Mouse (Mus musculus): ENCODE data around the gene Zcchc7. TPM values are rescaled to one million over a fixed set of nuclear protein-coding genes. Genes with fewer than 3 reads are reported as not detected.

The Zcchc7 gene
- polyA plus RNA-seq, 1 experiment from 2014 or later: 58.9 TPM

DNA sequence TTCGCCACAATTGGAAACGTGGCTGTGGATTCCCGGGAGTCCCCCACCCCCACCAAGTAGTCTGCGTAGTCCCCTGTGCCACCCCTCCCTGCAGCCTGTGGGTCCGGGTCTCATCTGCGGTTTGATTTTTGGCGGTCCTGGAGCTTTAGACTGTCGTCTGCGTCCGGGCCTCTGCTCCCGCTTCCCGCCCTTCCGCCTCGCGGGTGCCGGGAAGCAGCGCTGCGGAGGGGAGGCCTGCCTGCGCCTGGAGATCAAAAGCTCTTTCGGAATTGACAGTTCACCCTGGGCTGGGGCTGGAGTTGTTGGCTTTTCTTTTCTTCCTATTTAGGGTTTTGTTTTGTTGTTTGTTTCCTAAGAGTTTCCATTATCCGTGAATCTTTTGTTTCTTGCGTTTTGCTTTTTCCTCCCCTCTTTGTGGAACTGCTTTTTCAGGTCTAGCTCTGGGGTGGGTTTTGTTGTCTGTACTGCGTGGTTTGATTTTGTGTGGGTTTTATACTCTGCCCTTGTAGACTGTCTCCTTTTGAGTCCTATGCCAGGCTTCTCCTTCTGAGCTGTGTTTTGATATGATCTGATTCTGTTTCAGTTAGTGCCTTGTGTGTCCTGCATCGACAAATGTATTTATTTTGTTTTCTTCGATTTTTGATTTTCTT lies 43.5 kb upstream of the Zcchc7 start:
- no peak overlapping the region for H3K4me2 ChIP-seq (replicated peaks; ENCODE audit: low read depth, low read length)
- no peak overlapping the region for H3K4me3 ChIP-seq (ENCODE audit: low read depth, low read length)
- H3K27ac ChIP-seq (ENCODE audit: low read length): no peak overlapping the region
- H3K9me3 ChIP-seq (ENCODE audit: control insufficient read depth, low read depth, low read length): no peaks in the 10 kb centered on the region
- peaks cover 73% of the 10 kb centered on the region for H3K27me3 ChIP-seq (ENCODE audit: control insufficient read depth, insufficient read depth, low read length)
- no peaks in the 10 kb centered on the region for H3K4me1 ChIP-seq (ENCODE audit: control insufficient read depth, insufficient read depth, low read length)
- no peak for ATAC-seq (ENCODE audit: insufficient number of reproducible peaks, insufficient read depth, low FRiP score, low read depth)
- H3K9ac ChIP-seq (replicated peaks; ENCODE audit: low read depth, low read length): no peak overlapping the region
- WGBS: 1% methylated on average over 25 of the region's 25 CpGs
- H3K36me3 ChIP-seq (ENCODE audit: control insufficient read depth, insufficient read depth, low read length): no peaks in the 10 kb centered on the region

GRCm38 (mm10) chr4:44712786-44713553 lies 42.7 kb upstream of the Zcchc7 start:
- Histone ChIP-seq H3K9me3 (ENCODE audit: control insufficient read depth, low read depth, low read length) (no peaks in the 10 kb centered on the region), H3K27me3 (ENCODE audit: control insufficient read depth, insufficient read depth, low read length) (peaks cover 76% of the 10 kb centered on the region), H3K4me3 (ENCODE audit: low read depth, low read length) (no peak overlapping the region), H3K4me2 (replicated peaks; ENCODE audit: low read depth, low read length) (no peak overlapping the region), H3K9ac (replicated peaks; ENCODE audit: low read depth, low read length) (no peak overlapping the region), H3K36me3 (ENCODE audit: control insufficient read depth, insufficient read depth, low read length) (no peaks in the 10 kb centered on the region), H3K4me1 (ENCODE audit: control insufficient read depth, insufficient read depth, low read length) (no peaks in the 10 kb centered on the region), H3K27ac (ENCODE audit: low read length) (no peak overlapping the region)
- no peak for ATAC-seq (ENCODE audit: insufficient number of reproducible peaks, insufficient read depth, low FRiP score, low read depth)
- 2% methylated on average over 50 of the region's 50 CpGs for whole genome bisulfite sequencing

DNA sequence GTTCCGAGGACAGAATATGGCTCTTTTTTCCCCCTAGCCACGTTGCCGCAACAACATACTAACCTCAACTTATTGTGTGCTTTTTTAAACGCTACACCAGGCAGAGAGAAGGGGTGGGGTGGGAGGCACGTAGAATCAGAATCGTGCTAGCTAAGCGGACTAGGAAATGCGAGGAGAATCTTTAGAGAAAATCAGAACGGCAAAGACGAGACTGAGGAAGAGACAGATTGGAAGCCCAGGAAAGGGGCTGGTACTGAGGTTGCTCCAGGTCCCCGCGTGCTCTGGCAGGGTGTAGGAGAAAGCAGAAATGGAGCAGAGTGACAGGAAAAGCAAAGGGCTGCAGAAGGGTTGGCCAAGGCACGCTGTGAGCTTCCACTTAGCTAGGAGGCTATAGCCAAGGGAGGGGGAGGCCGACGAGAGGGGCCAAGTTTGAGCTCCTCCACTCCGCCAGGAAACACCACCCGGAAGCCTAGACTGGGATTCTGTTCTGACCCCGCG lies 42.1 kb upstream of the Zcchc7 start:
- no peak for ATAC-seq (ENCODE audit: insufficient number of reproducible peaks, insufficient read depth, low FRiP score, low read depth)
- Histone ChIP-seq H3K36me3 (ENCODE audit: control insufficient read depth, insufficient read depth, low read length) (no peaks in the 10 kb centered on the region), H3K27me3 (ENCODE audit: control insufficient read depth, insufficient read depth, low read length) (peaks cover 74% of the 10 kb centered on the region), H3K4me1 (ENCODE audit: control insufficient read depth, insufficient read depth, low read length) (no peaks in the 10 kb centered on the region), H3K4me2 (replicated peaks; ENCODE audit: low read depth, low read length) (no peak overlapping the region), H3K9me3 (ENCODE audit: control insufficient read depth, low read depth, low read length) (no peaks in the 10 kb centered on the region), H3K27ac (ENCODE audit: low read length) (no peak overlapping the region), H3K4me3 (ENCODE audit: low read depth, low read length) (no peak overlapping the region), H3K9ac (replicated peaks; ENCODE audit: low read depth, low read length) (no peak overlapping the region)
- 2% methylated on average over 19 of the region's 19 CpGs for WGBS

DNA sequence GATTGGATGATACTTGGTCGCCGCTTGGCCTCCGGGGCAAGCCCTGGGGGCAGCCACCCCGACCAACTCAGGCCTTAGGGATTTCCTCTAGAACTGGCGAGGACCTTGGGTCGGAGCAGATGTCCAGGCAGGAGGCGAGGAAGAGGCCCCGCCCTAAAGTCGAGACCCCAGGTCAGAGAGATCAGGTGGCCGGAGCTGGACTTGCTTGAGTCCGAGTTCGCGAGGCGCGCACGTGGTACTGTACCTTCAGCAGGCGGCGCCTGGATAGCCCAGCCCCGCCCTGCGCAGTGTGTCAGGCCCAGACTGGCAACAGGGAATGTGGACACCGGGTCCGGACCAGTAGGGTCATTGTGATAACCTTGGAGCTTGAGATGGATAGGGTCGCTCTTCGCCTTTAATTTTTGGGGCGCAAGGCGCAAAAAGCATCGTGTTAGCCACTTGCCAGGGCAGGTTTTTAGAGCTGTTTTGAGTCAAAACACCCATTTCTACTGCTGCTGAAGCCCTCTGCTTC lies 41.5 kb upstream of the Zcchc7 start:
- Histone ChIP-seq H3K27me3 (ENCODE audit: control insufficient read depth, insufficient read depth, low read length) (peaks cover 69% of the 10 kb centered on the region), H3K4me2 (replicated peaks; ENCODE audit: low read depth, low read length) (no peak overlapping the region), H3K4me1 (ENCODE audit: control insufficient read depth, insufficient read depth, low read length) (no peaks in the 10 kb centered on the region), H3K9ac (replicated peaks; ENCODE audit: low read depth, low read length) (no peak overlapping the region), H3K27ac (ENCODE audit: low read length) (no peak overlapping the region), H3K4me3 (ENCODE audit: low read depth, low read length) (no peak overlapping the region), H3K9me3 (ENCODE audit: control insufficient read depth, low read depth, low read length) (no peaks in the 10 kb centered on the region), H3K36me3 (ENCODE audit: control insufficient read depth, insufficient read depth, low read length) (no peaks in the 10 kb centered on the region)
- no peak for ATAC-seq (ENCODE audit: insufficient number of reproducible peaks, insufficient read depth, low FRiP score, low read depth)
- 2% methylated on average over 27 of the region's 27 CpGs for WGBS

- Histone ChIP-seq H3K9me3 (ENCODE audit: control insufficient read depth, low read depth, low read length) (no peaks in the 10 kb centered on the region), H3K27me3 (ENCODE audit: control insufficient read depth, insufficient read depth, low read length) (peaks cover 55% of the 10 kb centered on the region), H3K4me2 (replicated peaks; ENCODE audit: low read depth, low read length) (no peak overlapping the region), H3K9ac (replicated peaks; ENCODE audit: low read depth, low read length) (no peak overlapping the region), H3K4me1 (ENCODE audit: control insufficient read depth, insufficient read depth, low read length) (no peaks in the 10 kb centered on the region), H3K36me3 (ENCODE audit: control insufficient read depth, insufficient read depth, low read length) (no peaks in the 10 kb centered on the region), H3K27ac (ENCODE audit: low read length) (no peak overlapping the region), H3K4me3 (ENCODE audit: low read depth, low read length) (no peak overlapping the region)
- 7% methylated on average over 3 of the region's 3 CpGs for WGBS
- ATAC-seq (ENCODE audit: insufficient number of reproducible peaks, insufficient read depth, low FRiP score, low read depth): no peak
Observed at GRCm38 (mm10) chr4:44715621-44716160, 40.0 kb upstream of the Zcchc7 start.

GRCm38 (mm10) chr4:44716391-44716790 lies 39.3 kb upstream of the Zcchc7 start:
- no peak overlapping the region for H3K9ac ChIP-seq (replicated peaks; ENCODE audit: low read depth, low read length)
- H3K4me2 ChIP-seq (replicated peaks; ENCODE audit: low read depth, low read length): no peak overlapping the region
- H3K36me3 ChIP-seq (ENCODE audit: control insufficient read depth, insufficient read depth, low read length): no peaks in the 10 kb centered on the region
- no peak overlapping the region for H3K4me3 ChIP-seq (ENCODE audit: low read depth, low read length)
- no peak overlapping the region for H3K27ac ChIP-seq (ENCODE audit: low read length)
- peaks cover 48% of the 10 kb centered on the region for H3K27me3 ChIP-seq (ENCODE audit: control insufficient read depth, insufficient read depth, low read length)
- no peaks in the 10 kb centered on the region for H3K9me3 ChIP-seq (ENCODE audit: control insufficient read depth, low read depth, low read length)
- H3K4me1 ChIP-seq (ENCODE audit: control insufficient read depth, insufficient read depth, low read length): no peaks in the 10 kb centered on the region
- ATAC-seq (ENCODE audit: insufficient number of reproducible peaks, insufficient read depth, low FRiP score, low read depth): no peak
- 4% methylated on average over 10 of the region's 10 CpGs for WGBS

DNA sequence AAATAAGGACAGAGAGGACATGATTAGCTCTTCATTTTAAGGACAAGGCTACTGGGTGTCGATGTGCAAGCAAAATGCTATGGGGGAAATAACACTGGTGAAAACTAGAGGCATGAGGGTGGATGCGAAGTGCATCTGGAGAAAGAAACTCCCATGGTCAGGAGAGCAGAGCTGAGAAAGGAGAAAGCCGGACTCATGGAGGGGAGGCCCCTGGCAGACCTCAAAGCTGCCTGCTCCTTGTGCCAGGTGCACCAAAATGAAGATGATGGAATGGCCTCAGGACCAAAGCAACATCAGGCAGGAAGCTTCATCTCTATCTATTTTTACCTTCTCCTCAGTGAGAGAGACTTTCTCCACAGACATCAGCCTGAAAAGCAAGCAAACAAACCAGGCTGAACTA lies 38.0 kb upstream of the Zcchc7 start:
- WGBS: 74% methylated on average over 3 of the region's 3 CpGs
- no peaks in the 10 kb centered on the region for H3K9me3 ChIP-seq (ENCODE audit: control insufficient read depth, low read depth, low read length)
- H3K27ac ChIP-seq (ENCODE audit: low read length): no peak overlapping the region
- H3K4me1 ChIP-seq (ENCODE audit: control insufficient read depth, insufficient read depth, low read length): no peaks in the 10 kb centered on the region
- no peaks in the 10 kb centered on the region for H3K36me3 ChIP-seq (ENCODE audit: control insufficient read depth, insufficient read depth, low read length)
- H3K4me3 ChIP-seq (ENCODE audit: low read depth, low read length): no peak overlapping the region
- H3K27me3 ChIP-seq (ENCODE audit: control insufficient read depth, insufficient read depth, low read length): peaks cover 44% of the 10 kb centered on the region
- H3K4me2 ChIP-seq (replicated peaks; ENCODE audit: low read depth, low read length): no peak overlapping the region
- H3K9ac ChIP-seq (replicated peaks; ENCODE audit: low read depth, low read length): no peak overlapping the region
- ATAC-seq (ENCODE audit: insufficient number of reproducible peaks, insufficient read depth, low FRiP score, low read depth): no peak

DNA sequence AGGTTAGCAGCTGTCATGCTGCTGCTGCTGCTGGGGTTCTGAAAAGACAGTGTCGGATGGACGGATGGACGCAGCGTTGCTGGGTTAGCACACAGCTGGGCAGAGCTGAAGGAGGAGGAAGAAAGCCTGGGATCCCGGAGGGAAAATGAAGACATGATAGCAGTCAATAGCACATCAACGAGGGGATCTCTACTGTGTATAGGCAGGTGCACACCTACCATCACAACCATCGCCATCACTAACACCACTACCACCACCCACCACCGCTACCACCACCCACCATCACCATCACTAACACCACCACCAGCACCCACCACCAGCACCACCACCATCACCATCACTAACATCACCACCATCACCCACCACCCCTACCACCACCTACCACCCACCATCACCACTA lies 35.6 kb upstream of the Zcchc7 start:
- no peak for ATAC-seq (ENCODE audit: insufficient number of reproducible peaks, insufficient read depth, low FRiP score, low read depth)
- WGBS: 78% methylated on average over 8 of the region's 8 CpGs
- H3K9ac ChIP-seq (replicated peaks; ENCODE audit: low read depth, low read length): no peak overlapping the region

More for the DNA sequence above, 35.6 kb upstream of the Zcchc7 start:
- no peaks in the 10 kb centered on the region for H3K36me3 ChIP-seq (ENCODE audit: control insufficient read depth, insufficient read depth, low read length)
- no peaks in the 10 kb centered on the region for H3K9me3 ChIP-seq (ENCODE audit: control insufficient read depth, low read depth, low read length)
- H3K4me2 ChIP-seq (replicated peaks; ENCODE audit: low read depth, low read length): no peak overlapping the region
- H3K4me1 ChIP-seq (ENCODE audit: control insufficient read depth, insufficient read depth, low read length): no peaks in the 10 kb centered on the region
- H3K4me3 ChIP-seq (ENCODE audit: low read depth, low read length): no peak overlapping the region
- peaks cover 27% of the 10 kb centered on the region; the same call in 1 of the 2 replicates for H3K27me3 ChIP-seq (ENCODE audit: control insufficient read depth, insufficient read depth, low read length)
- H3K27ac ChIP-seq (ENCODE audit: low read length): no peak overlapping the region
